Mouse (Mus musculus): Measurements from ENCODE around the gene Prpf38b.

- TF ChIP-seq CTCF (IDR thresholded peaks at IDR 0.05; ENCODE audit: low read depth, low read length): no peak
- TF ChIP-seq POLR2A (IDR thresholded peaks at IDR 0.05; ENCODE audit: insufficient read depth, low read length): no peak
- TF ChIP-seq EP300 (IDR thresholded peaks at IDR 0.05; ENCODE audit: insufficient read depth, low read depth, low read length): no peak
Observed at GRCm38 (mm10) chr3:108898640-108899039, 12.9 kb downstream of the Prpf38b start.
